Mouse (Mus musculus) G1E (cell line): Measurements from ENCODE around the gene Ninj1.

Source experiments
- CTCF ChIP-seq: IDR thresholded peaks from 2 replicates; pipeline ENCODE4 v1.5.1; 2012; ENCODE audit warnings: low read depth, low read length, inconsistent platforms, mixed read lengths
- GATA1 ChIP-seq: IDR thresholded peaks from 2 replicates; pipeline ENCODE4 v1.6.1; 2012; ENCODE audit warnings: borderline replicate concordance, low read length, inconsistent platforms, mixed read lengths
- GATA2 ChIP-seq: IDR thresholded peaks from 2 replicates; pipeline ENCODE4 v1.6.1; 2012; ENCODE audit warnings: low read depth, low read length, inconsistent platforms, borderline replicate concordance
- POLR2AphosphoS5 ChIP-seq: IDR thresholded peaks from 2 replicates; pipeline ENCODE4 v1.6.1; 2012; ENCODE audit warnings: low read depth, low read length, inconsistent platforms; ENCODE audit not compliant: insufficient replicate concordance
- TAL1 ChIP-seq: conservative IDR thresholded peaks from 2 replicates; pipeline ENCODE4 v1.6.1; 2012; ENCODE audit warnings: low read depth, low read length, inconsistent platforms, mixed read lengths

- TF ChIP-seq TAL1 (no peak), CTCF (no peak), GATA1 (no peak), GATA2 (no peak), POLR2AphosphoS5 (no peak)
These were observed 44.9 kb upstream of the Ninj1 start for GRCm38 (mm10) chr13:49142396-49142795.
